Mouse (Mus musculus): ENCODE measurements around the gene Sbk1. TPM values are rescaled to one million over a fixed set of nuclear protein-coding genes. Genes with fewer than 3 reads are reported as not detected.
A peak's percentile ranks its signal among the peaks of the same experiment; 100 is the strongest.

The Sbk1 gene
- polyA plus RNA-seq, 1 experiment from 2014 or later = 4.2 TPM

DNA sequence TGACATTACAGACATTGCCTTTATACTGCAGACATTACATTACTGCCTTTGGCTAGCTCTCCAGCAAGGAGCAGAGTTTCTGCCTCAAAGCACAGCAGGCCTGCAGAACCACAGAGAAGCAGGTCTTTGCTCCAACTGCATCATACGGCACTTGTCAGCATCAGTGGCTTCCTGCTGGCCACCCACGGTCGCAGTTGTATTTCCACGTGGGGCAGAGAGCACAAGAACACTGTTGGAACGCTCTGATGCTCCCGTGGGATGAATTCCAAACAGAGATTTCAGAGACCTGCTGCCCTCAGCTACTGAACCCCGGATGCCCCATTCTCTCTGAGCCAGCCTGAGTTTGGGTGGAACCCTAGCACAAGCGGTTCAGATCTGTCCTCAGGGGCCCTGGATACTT lies 4.8 kb upstream of the Sbk1 start:
- Histone ChIP-seq H3K4me3 (no peak overlapping the region), H3K4me2 (no peak overlapping the region), H3K36me3 (no peaks in the 10 kb centered on the region), H3K27ac (no peak overlapping the region), H3K9me3 (replicated peaks) (no peaks in the 10 kb centered on the region), H3K27me3 (replicated peaks) (peaks cover 97% of the 10 kb centered on the region), H3K9ac (no peak overlapping the region), H3K4me1 (peaks cover 8% of the 10 kb centered on the region)
- ATAC-seq = no peak
- WGBS (ENCODE audit: insufficient replicate concordance) = 56% methylated on average over 8 of the region's 8 CpGs

- peak; percentile 14; the same call in 1 of the 2 replicates for ATAC-seq
Observed at GRCm38 (mm10) chr7:126272770-126273311, 422 bp downstream of the Sbk1 start.

DNA sequence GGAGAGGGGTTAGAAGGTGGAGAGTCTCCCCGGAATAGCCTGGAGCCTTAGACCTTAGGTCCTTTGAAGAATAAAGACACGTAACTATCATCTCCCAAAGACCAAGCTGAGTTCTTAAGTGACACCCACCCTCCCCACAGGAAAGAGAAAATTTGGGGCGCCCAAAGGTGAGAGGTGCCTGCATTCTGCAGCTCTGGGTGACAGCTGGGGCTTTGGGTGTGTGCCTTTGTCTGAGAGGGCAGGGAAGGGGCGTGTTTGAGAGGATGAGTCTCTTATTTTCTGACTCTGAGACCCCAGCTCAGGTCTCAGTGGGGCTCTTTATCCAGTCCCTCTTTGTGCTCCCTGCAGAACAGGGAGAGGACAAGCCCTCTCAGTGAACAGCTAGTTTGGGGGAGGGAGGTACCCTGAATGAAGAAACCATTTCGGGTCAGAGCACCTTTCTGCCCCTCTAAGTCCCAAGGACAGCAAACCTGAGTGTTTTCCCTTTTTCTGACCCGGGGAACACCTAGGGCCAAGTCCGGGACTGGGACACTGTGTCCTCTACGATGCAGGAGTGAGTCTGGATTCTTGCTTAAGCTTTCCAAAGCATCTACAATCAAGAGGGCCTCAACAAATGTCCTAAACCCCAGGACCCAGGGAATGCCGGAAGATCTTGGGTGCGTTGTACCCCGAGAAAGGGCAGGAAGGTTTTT lies 1.1 kb downstream of the Sbk1 start:
- H3K4me3 ChIP-seq = peak overlapping the region; percentile 66
- no peak for ATAC-seq
- 22% methylated on average over 11 of the region's 11 CpGs for WGBS (ENCODE audit: insufficient replicate concordance)
- peak overlapping the region; percentile 71 for H3K9ac ChIP-seq
- H3K27ac ChIP-seq = no peak overlapping the region
- H3K9me3 ChIP-seq (replicated peaks) = no peaks in the 10 kb centered on the region
- H3K4me2 ChIP-seq = peak overlapping the region; percentile 96
- peaks cover 98% of the 10 kb centered on the region for H3K27me3 ChIP-seq (replicated peaks)
- peaks cover 24% of the 10 kb centered on the region for H3K4me1 ChIP-seq
- no peaks in the 10 kb centered on the region for H3K36me3 ChIP-seq

More at GRCm38 (mm10) chr7:126272770-126273311, 422 bp downstream of the Sbk1 start:
- Histone ChIP-seq H3K9ac (peak overlapping the region; percentile 71), H3K27me3 (replicated peaks) (peaks cover 98% of the 10 kb centered on the region), H3K4me1 (peaks cover 24% of the 10 kb centered on the region), H3K27ac (no peak overlapping the region), H3K4me3 (peak overlapping the region; percentile 66), H3K4me2 (peak overlapping the region; percentile 96), H3K9me3 (replicated peaks) (no peaks in the 10 kb centered on the region), H3K36me3 (no peaks in the 10 kb centered on the region)
- 2% methylated on average over 38 of the region's 38 CpGs for WGBS (ENCODE audit: insufficient replicate concordance)

DNA sequence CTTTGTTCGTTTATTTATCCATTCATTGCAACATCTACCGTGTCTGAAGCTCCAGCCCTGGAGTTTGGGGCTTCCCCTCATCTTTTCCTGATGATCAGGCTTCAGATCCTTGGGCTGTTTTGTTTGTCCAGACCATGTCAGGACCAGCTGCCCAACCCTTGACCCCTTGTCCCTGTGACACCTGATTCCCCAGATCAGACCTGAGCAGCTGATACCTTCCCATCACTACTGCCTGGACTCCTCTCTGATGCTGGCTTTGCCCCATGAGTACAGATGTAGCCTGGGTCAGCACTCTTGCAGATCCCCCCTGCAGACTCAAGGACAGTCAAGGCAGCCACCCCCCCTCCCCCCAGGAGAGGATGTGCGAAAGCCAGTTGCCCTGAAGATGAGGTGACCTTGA lies 1.7 kb downstream of the Sbk1 start:
- H3K9me3 ChIP-seq (replicated peaks) = no peaks in the 10 kb centered on the region
- peak overlapping the region; percentile 96 for H3K4me2 ChIP-seq
- 32% methylated on average over 3 of the region's 3 CpGs for WGBS (ENCODE audit: insufficient replicate concordance)
- H3K27ac ChIP-seq = no peak overlapping the region
- peaks cover 24% of the 10 kb centered on the region for H3K4me1 ChIP-seq
- no peak overlapping the region for H3K9ac ChIP-seq
- peaks cover 93% of the 10 kb centered on the region for H3K27me3 ChIP-seq (replicated peaks)
- H3K36me3 ChIP-seq = no peaks in the 10 kb centered on the region
- ATAC-seq = no peak
- peak overlapping the region; percentile 66; the same call in 1 of the 2 replicates for H3K4me3 ChIP-seq

- Histone ChIP-seq H3K27me3 (replicated peaks) (peaks cover 88% of the 10 kb centered on the region), H3K36me3 (0 out of 2 replicates have a peak, but pooled peaks cover 3% of the 10 kb centered on the region), H3K27ac (no peak overlapping the region), H3K9me3 (replicated peaks) (no peaks in the 10 kb centered on the region), H3K9ac (no peak overlapping the region), H3K4me1 (peaks cover 24% of the 10 kb centered on the region), H3K4me2 (no peak overlapping the region), H3K4me3 (no peak overlapping the region)
- WGBS (ENCODE audit: insufficient replicate concordance) = 34% methylated on average over 4 of the region's 4 CpGs
- no peak for ATAC-seq
Observed at GRCm38 (mm10) chr7:126274626-126275025, 2.2 kb downstream of the Sbk1 start.

DNA sequence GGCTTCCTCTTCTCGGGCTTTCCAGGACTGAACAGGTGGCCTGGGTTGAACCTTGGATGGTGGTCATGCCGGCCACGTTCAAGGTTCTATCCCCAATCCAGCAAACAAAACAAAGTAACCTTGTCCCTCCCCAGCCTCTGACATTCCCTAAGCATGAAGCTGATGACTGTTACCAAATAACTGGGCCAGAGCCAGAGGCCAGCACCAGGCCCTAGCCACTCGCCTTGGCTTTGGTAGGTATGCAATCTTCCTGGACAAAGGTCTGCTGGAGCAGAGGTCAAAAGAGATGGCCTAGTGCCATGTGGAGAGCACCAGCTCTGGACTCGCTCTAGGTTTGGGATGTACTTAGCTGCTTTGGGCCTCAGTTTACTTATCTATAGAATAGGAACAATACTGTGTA lies 3.3 kb downstream of the Sbk1 start:
- no peak for ATAC-seq
- Histone ChIP-seq H3K27ac (no peak overlapping the region), H3K4me3 (no peak overlapping the region), H3K36me3 (0 out of 2 replicates have a peak, but pooled peaks cover 3% of the 10 kb centered on the region), H3K27me3 (replicated peaks) (peaks cover 77% of the 10 kb centered on the region), H3K9me3 (replicated peaks) (no peaks in the 10 kb centered on the region), H3K9ac (no peak overlapping the region), H3K4me2 (no peak overlapping the region), H3K4me1 (peaks cover 24% of the 10 kb centered on the region)
- WGBS (ENCODE audit: insufficient replicate concordance) = 70% methylated on average over 5 of the region's 5 CpGs

DNA sequence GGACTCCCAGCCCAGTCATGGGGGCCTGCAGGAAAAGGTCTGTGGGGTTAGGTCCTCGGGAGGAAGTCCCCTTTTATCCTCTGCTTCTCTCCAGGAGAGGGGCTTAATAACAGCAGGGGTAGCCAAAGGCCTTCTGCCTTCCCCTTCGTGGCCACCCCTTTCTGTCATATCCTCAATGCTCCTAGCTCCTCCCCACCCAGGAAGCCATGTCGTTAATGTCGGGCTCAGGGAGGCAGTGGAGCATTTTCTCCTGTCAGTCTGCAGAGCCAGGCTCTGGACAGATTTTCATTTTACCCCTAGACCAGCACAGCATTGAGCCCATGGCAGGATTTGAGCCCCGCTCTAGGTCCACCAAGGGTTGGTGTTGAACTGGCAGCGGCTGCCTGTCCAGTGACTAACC lies 3.9 kb downstream of the Sbk1 start:
- Histone ChIP-seq H3K27ac (no peak overlapping the region), H3K9ac (no peak overlapping the region), H3K36me3 (0 out of 2 replicates have a peak, but pooled peaks cover 3% of the 10 kb centered on the region), H3K4me1 (peaks cover 24% of the 10 kb centered on the region), H3K4me2 (no peak overlapping the region), H3K9me3 (replicated peaks) (no peaks in the 10 kb centered on the region), H3K4me3 (no peak overlapping the region), H3K27me3 (replicated peaks) (peaks cover 71% of the 10 kb centered on the region)
- WGBS (ENCODE audit: insufficient replicate concordance) = 35% methylated on average over 6 of the region's 6 CpGs
- ATAC-seq = no peak

DNA sequence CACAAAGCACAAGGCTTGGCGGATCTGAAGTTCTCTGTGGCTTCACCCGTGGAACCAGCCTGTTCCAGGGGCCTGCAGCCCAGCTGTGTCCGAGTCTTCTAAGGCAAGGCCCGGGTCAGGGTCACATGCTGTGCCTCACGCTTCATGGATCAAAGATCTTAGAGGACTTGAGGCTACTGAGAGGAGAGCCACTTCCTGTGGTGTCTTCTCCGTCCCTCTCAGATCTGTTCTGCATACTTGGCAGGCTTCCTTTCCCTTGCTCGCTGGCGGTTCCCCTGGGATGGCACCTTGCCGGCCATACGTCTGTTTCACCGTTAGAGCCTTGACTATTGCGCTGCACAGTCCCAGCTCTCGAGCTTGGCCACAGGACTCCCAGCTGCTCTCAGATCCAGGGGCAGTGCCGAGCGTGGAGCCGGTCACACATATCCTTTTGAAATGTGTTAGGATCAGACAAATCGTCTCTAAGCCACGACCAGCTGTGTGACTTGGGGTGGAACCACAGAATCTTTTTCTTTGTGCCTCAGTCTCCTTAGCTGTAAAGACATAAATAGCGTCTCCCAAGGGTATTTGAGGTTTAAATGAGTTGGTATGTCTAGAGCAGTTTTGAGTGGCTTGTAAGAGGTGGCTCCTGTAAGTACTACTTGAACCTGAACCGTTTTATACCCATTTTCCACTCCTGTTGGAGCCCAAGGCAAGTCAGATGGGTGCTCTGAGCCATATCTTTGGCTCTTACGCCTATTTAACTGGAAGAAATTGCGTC lies 5.3 kb downstream of the Sbk1 start:
- H3K4me2 ChIP-seq = no peak overlapping the region

DNA sequence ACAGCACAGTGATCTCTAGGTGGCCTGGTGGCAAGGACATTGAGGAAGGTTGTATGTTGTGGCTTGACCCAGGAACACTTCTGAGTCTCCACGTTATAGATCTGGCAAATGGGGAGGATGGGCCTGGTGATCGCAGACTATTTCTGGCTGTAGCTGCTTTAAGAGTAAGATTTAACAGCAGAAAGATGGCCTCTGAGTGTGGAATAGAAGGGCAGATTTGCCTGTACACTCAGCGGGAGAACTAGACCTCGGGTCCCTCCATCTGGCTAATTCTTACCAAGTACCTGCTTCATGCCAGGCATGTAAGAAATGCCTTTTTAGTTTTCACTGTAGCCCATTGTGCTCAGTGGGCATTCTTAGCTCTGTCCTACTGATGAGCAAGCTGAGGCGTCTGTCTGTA lies 6.4 kb downstream of the Sbk1 start:
- no peak for ATAC-seq
- Histone ChIP-seq H3K4me1 (peaks cover 6% of the 10 kb centered on the region), H3K9ac (no peak overlapping the region), H3K4me3 (no peak overlapping the region), H3K27me3 (replicated peaks) (peaks cover 46% of the 10 kb centered on the region), H3K27ac (no peak overlapping the region), H3K9me3 (replicated peaks) (no peaks in the 10 kb centered on the region), H3K4me2 (no peak overlapping the region), H3K36me3 (0 out of 2 replicates have a peak, but pooled peaks cover 3% of the 10 kb centered on the region)
- WGBS (ENCODE audit: insufficient replicate concordance) = 66% methylated on average over 5 of the region's 5 CpGs

More for the DNA sequence above, 5.3 kb downstream of the Sbk1 start:
- Histone ChIP-seq H3K4me1 (peaks cover 17% of the 10 kb centered on the region), H3K4me3 (no peak overlapping the region), H3K9ac (no peak overlapping the region), H3K9me3 (replicated peaks) (no peaks in the 10 kb centered on the region), H3K27ac (no peak overlapping the region), H3K27me3 (replicated peaks) (peaks cover 57% of the 10 kb centered on the region), H3K36me3 (0 out of 2 replicates have a peak, but pooled peaks cover 3% of the 10 kb centered on the region)
- ATAC-seq = no peak
- 61% methylated on average over 22 of the region's 22 CpGs for WGBS (ENCODE audit: insufficient replicate concordance)

DNA sequence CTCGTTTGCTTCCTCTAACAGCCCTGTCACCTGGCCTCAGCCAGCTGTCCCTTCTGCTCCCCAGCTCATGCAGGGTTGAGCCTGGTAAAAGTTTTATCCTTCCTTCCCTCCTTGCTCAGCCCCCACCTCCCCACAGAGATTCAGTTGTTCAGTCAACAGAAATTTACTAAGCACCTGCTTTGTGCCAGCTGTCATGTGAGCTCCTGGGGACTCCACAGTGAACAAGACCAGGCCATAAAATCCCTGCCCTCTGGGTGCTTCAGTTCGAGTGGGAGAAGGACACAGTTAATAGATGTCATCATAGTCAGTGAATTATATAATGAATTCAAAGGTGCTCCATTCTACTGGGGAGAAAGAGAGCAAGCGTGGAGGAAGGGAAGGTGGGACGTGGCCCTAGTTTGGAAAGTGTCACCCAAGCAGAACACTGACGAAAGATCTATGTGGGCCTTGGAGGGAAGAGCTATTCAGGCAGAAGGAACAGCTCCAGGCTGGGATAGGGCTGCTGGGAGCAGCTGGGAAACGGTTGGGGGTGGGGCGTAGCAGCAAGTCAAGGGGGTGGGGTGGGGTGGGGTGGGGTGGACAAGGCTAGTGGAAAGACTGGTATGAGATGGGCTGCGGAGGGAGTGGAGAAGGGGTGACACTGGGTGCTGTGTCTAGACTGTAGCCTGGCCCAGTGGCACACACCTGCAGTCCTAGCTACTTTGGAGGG lies 7.5 kb downstream of the Sbk1 start:
- Histone ChIP-seq H3K9me3 (replicated peaks) (no peaks in the 10 kb centered on the region), H3K36me3 (0 out of 2 replicates have a peak, but pooled peaks cover 3% of the 10 kb centered on the region), H3K27me3 (replicated peaks) (peaks cover 35% of the 10 kb centered on the region), H3K4me3 (no peak overlapping the region), H3K9ac (no peak overlapping the region), H3K4me2 (no peak overlapping the region), H3K4me1 (peaks cover 6% of the 10 kb centered on the region; the same call in 1 of the 2 replicates), H3K27ac (no peak overlapping the region)
- 64% methylated on average over 8 of the region's 8 CpGs for WGBS (ENCODE audit: insufficient replicate concordance)
- ATAC-seq = no peak

DNA sequence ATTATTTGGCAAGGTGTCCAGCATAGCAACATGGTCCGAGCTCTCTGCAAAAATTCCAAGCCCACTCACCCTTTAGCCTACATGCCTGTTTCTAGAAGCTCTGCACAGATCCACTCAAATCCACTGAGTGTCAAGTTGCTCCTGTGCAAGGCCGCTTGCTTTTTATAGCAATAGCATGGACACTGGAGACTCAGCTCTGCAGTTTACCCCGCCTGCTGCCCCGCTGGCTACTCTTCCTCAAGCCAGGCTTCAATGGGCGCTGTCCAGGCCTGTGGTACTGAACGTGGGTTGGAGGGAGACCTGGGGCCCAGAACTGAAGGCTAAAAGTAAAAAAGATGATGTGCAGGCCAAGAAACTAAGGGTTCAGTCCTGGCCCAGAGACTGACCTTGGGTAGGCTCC lies 8.3 kb downstream of the Sbk1 start:
- no peak overlapping the region for H3K27ac ChIP-seq
- H3K27me3 ChIP-seq (replicated peaks) = peaks cover 27% of the 10 kb centered on the region
- H3K4me2 ChIP-seq = no peak overlapping the region
- H3K9me3 ChIP-seq (replicated peaks) = no peaks in the 10 kb centered on the region
- H3K4me1 ChIP-seq = peaks cover 14% of the 10 kb centered on the region; the same call in 1 of the 2 replicates
- H3K9ac ChIP-seq = no peak overlapping the region
- H3K4me3 ChIP-seq = no peak overlapping the region
- 41% methylated on average over 6 of the region's 6 CpGs for WGBS (ENCODE audit: insufficient replicate concordance)
- 0 out of 2 replicates have a peak, but pooled peaks cover 3% of the 10 kb centered on the region for H3K36me3 ChIP-seq
- ATAC-seq = no peak

Measured in liver, embryonic 12.5 days (tissue).